Mouse (Mus musculus) kidney, postnatal 10 days (tissue): ENCODE measurements around the gene Naxe.
A peak's percentile ranks its signal among the peaks of the same experiment; 100 is the strongest.

Source experiments
- DNase-seq: peaks from one replicate; pipeline ENCODE4 v3.0.0; 2021; ENCODE audit warnings: mixed read lengths

Naxe gene

GRCm38 (mm10) chr3:88057902-88058696 lies at the start of gene Naxe:
Gene Naxe (minus strand): TSS chr3:88058495.
- DNase-seq: peak; percentile 91

DNA sequence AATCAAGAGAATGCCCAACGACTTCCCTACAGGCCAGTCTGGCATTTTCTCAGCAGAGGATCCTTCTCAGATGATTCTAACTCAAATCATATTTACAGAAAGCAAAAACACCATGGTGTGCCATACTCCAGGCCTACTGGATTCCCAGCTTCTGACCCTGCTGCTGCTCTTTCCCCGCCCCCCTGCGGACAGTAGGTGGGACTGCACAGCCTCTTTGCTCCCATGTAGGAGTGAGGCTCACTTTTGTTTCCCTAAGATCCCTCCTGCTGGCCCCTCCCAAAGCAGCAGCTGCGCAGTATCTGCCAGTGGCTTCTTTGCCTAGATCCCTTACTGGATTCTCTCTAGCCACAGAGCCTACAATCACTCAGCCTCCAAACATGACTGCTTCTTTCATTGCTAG lies 47.8 kb upstream of the Naxe start:
- DNase-seq: no peak

- peak; percentile 51 for DNase-seq
Measured at GRCm38 (mm10) chr3:88102611-88103010, 44.3 kb upstream of the Naxe start.

GRCm38 (mm10) chr3:88102196-88102595 lies 43.9 kb upstream of the Naxe start:
- peak; percentile 14 for DNase-seq

DNA sequence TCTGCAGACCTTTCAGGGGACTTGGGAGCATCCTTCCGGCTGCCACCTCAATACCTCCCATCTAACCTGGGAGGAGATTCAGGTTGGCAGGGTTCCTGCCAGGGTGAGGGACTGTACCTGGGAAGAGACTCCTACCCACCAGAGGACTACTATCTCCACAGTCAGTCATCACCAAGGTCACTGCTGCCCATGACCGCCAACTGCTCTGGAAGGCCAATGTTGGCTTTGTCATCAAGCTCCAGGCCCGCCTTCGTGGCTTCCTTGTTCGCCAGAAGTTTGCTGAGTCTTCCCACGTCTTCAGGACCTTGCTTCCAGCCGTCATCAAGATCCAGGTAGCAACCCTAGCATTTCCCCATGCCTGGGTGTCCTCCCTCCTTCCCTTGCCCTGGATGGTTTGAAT lies 43.4 kb upstream of the Naxe start:
- DNase-seq: no peak

- DNase-seq: peak; percentile 53
Measured at GRCm38 (mm10) chr3:88100251-88100650, 42.0 kb upstream of the Naxe start.

DNA sequence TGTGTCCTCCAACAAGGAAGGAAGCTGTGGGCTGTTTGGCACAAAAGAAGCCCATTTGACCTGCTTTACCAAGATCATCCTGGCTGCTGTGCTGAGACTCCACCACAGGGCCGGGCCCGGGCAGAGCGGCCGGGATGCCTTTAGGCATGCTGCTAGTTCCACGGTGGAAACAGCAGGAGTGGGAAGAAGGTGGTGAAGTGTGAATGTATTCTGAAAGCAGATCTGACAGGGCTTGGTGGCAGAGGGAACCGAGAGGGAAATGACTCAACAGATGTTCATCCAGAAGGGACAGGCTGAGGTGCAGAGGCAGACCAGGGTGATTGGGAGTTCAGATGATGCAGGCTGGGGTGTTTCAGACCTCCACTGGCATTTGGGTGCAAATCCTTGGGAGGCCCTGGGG lies 39.4 kb upstream of the Naxe start:
- DNase-seq: no peak

- DNase-seq: no peak
Measured at GRCm38 (mm10) chr3:88094126-88094525, 35.8 kb upstream of the Naxe start.

DNA sequence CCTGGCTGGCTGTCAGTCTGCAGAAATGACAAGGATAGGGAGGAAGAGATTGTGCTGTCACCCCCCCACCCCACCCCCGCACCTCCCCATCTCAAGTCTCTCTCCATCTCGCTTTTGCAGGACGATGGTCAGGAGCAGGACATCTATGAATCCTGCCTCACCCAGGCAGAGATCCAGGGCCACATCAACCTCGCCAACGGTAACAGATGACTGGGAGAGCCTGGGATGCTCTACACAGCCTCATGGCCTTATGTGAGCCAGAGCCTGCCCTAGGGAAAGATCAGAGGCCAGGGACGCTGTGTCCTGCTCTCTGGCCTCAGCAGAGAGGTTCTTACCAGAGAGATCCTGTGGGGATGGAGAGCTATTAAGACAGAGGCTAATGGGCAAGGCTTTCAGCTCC lies 32.3 kb upstream of the Naxe start:
- no peak for DNase-seq

GRCm38 (mm10) chr3:88090106-88090505 lies 31.8 kb upstream of the Naxe start:
- no peak for DNase-seq

DNA sequence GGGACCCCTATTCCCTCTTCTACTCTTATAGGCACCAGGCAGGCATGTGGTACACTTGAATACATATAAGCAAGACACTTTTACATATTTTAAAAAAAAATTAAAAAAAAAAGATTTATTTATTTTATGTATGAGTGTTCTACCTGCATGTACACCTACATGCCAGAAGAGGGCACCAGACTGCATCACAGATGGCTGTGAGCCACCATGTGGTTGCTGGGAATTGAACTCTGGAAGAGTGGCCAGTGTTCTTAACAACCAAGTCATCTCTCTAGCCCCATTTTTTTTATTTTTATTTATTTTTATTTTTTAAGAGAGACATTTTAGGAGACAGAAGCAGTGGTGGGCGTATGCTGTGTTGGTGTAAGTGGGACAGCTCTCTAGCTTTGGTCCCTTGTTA lies 29.4 kb upstream of the Naxe start:
- peak; percentile 42 for DNase-seq

- DNase-seq: no peak
Measured at GRCm38 (mm10) chr3:88085459-88085858, 27.2 kb upstream of the Naxe start.

DNA sequence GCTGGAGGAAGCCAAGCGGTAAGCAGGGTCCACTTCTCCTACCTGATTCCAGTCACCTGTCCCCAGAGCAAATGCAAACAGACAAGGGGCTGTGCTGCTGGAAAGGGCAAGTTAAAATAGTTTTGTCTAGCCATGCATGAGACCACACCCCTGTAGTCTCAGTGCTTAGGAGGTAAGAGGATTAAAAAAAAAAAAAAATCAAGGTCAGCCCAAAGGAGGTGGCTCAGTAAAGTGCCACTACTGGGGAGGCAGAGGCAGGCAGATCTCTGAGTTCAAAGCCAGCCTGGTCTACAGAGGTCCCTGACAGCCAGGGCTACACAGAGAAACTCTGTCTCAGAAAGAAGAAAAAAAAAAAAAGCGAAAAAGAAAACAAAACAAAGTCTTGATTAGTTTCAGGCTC lies 25.7 kb upstream of the Naxe start:
- DNase-seq: no peak

DNA sequence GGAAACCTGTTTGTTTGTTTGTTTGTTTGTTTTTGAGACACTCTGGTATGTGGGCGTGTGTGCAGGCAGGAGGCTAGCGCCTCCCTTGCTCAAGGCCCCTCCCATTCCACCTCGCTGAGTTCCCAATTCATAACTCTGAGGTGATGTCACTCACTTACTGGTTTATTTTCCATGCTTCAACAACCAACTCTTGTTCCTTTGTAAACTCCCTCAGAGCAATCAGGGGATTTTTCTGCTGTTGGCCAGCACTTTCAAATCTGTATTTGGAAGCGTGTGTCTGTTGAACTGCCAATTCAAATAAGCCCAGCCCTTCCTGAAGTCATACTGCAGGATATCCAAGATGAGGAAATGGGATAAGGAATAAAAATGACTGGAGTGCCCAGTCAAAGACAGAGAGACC lies 24.4 kb upstream of the Naxe start:
- no peak for DNase-seq

DNA sequence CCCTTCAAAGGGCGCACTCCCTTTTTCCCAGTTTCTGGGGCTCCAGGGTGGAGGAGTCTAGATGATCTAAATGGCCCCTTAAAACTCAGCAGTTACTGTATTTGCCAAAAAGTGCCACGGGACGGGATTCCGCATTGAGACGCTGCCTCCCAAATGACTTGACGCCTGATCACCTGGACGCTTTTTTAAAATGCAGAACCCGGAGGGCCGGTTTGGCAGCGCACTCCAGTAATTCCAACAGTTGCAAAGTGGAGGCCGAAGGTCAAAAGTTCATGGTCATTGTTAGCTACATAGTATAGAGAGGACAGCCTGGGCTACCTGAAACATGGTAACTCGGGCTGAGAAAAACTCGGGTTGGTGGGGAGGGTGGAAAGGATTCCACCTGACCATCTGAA lies 23.9 kb upstream of the Naxe start:
- DNase-seq: peak; percentile 19

DNA sequence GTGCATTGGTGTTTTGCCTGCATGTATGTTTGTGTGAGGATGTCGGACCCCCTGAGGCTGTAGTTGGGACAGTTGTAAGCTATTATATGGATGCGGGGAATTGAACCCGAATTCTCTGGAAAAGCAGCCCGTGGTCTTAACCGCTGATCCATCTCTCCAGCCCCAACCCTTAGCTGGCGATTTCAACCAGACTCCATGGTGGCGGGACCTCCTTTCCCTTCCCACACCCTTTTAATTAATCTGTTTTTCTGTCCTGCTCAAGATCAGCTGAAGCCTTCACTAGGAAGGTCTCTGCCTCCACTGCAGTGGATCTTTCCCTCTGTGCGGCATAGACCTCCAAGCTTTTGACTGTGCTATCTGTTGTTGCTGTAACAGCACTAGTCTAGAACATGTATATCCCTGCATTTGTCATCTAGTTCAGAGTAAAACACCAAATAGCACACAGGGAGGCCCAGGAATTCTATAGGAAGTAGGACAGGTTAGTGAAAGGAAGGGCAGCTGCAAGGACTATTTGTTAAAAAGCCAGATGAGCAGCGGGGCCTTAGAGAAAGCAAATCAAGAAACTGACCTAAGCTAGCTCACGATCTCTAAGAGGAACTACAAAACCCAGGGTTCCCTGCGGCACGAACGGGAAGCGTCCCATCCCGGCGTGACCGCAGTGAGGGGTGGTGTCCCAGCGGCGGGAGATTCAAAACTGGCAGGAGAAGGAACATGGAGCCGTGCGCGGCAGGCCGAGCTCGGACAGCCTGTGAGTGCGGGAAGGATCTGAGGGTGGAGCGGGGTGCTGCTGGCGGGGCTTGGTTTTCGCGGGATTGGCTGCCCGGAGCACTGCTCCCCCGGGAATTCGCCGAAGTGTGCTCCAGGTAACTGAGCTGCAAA lies 23.3 kb upstream of the Naxe start, which contains the start of gene Iqgap3:
Iqgap3 (plus strand) TSS at position 627 of the 879 bp plus-strand sequence.
- DNase-seq: peak; percentile 95

GRCm38 (mm10) chr3:88078204-88078603 lies 19.9 kb upstream of the Naxe start, which contains the start of gene Ttc24:
Gene Ttc24 (minus strand): TSS chr3:88078304.
- no peak for DNase-seq

GRCm38 (mm10) chr3:88077441-88077840 lies 19.1 kb upstream of the Naxe start:
- no peak for DNase-seq

GRCm38 (mm10) chr3:88074766-88075165 lies 16.5 kb upstream of the Naxe start:
- no peak for DNase-seq

GRCm38 (mm10) chr3:88074351-88074750 lies 16.1 kb upstream of the Naxe start:
- no peak for DNase-seq

DNA sequence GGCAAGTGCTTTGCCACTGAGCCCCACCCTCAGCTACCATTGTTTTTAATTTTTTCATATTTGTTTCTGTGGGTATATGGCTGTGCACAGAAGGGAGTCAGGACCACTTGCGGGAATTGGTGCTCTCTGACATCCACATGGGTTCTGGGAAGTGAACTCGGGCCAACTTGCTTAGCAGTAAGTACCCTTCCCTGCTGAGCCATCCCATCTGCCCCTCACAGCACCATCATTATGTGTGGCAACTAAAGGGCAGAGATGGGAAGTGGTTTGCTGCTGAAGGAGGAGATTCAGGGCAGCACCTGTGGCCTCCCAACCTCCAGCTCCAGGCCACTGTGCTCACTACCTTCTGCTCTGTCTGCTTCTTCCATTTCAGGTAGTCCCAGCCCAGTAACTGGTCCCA lies 15.3 kb upstream of the Naxe start:
- DNase-seq: no peak

GRCm38 (mm10) chr3:88071783-88072182 lies 13.5 kb upstream of the Naxe start:
- peak; percentile 89 for DNase-seq

GRCm38 (mm10) chr3:88068386-88068785 lies 10.1 kb upstream of the Naxe start:
- DNase-seq: no peak

DNA sequence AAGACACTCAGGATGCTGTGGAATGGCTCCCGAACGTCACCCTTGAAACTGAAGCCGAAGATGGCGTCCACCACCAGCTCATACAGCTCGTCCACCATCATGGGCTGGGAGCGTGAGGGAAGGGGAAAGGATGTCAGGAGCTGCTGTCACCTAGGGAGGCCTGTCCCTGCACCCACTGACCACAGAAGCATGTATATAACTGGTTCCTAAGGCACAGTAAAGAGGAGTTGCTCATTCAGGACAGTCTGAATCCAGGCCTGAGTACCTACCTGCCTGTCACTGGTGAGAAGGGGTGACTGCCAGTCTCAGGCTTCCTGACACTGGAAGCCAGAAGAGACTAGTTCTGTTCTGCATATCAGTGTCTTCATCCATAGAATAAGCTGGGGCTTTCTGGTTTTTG lies 1.3 kb downstream of the Naxe start:
- no peak for DNase-seq
